Mouse (Mus musculus) CH12.LX (cell line): Measurements from ENCODE around the gene Gm6588. TPM values are rescaled to one million over a fixed set of nuclear protein-coding genes. Genes with fewer than 3 reads are reported as not detected.

Source experiments
- DNase-seq: peaks from one replicate; pipeline ENCODE4 v3.0.0-alpha.2; 2013; ENCODE audit errors: extremely low read depth
- H3K27ac ChIP-seq: 2 replicates; pipeline ENCODE4 v1.5.1; 2012; ENCODE audit warnings: low read depth, mild to moderate bottlenecking, control low read depth, moderate library complexity; ENCODE audit not compliant: insufficient read depth
- H3K27me3 ChIP-seq: replicated peaks from 2 replicates; pipeline ENCODE3; 2012; ENCODE audit warnings: inconsistent platforms
- H3K36me3 ChIP-seq, 2 experiments: replicated peaks in 1 of 2; 2 replicates each; pipeline versions ENCODE3 to v1.6.1; 2012; ENCODE audit warnings: inconsistent platforms in 1 of 2, low read length in 1 of 2, mild to moderate bottlenecking in 1 of 2, mixed read lengths in 1 of 2, moderate library complexity in 1 of 2; ENCODE audit not compliant: control insufficient read depth in 1 of 2, insufficient read depth in 1 of 2
- H3K4me1 ChIP-seq, 2 experiments: 2 replicates each; pipeline ENCODE4 v1.6.1; 2012; ENCODE audit warnings: inconsistent platforms in 1 of 2, moderate library complexity in 1 of 2; ENCODE audit not compliant: insufficient read depth in 2 of 2, control insufficient read depth in 1 of 2
- H3K4me2 ChIP-seq: 2 replicates; pipeline ENCODE4 v1.6.1; 2012; ENCODE audit warnings: low read depth, mild to moderate bottlenecking, control low read depth; ENCODE audit not compliant: poor library complexity, insufficient read depth, severe bottlenecking
- H3K4me3 ChIP-seq, 3 experiments: fragments of 150-350 bp in 1 of 3; sonication (generic) in 1 of 3; replicated peaks in 1 of 3; 2 replicates each; pipeline versions ENCODE3 to v1.5.1; 2011 to 2012; ENCODE audit warnings: low read depth in 2 of 3, low read length in 2 of 3, mild to moderate bottlenecking in 2 of 3, moderate library complexity in 2 of 3, control low read depth in 1 of 3, improper control_type of control experiment in 1 of 3, inconsistent platforms in 1 of 3, mixed read lengths in 1 of 3; ENCODE audit not compliant: poor library complexity in 1 of 3
- H3K79me2 ChIP-seq: replicated peaks from 2 replicates; pipeline ENCODE4 v1.6.1; 2012; ENCODE audit warnings: mild to moderate bottlenecking, moderate library complexity; ENCODE audit not compliant: control insufficient read depth, poor library complexity, insufficient read depth, severe bottlenecking; ENCODE audit errors: extremely low read depth
- H3K9ac ChIP-seq: 2 replicates; pipeline ENCODE4 v1.6.1; 2012; ENCODE audit warnings: low read depth, mild to moderate bottlenecking, control low read depth, moderate library complexity; ENCODE audit not compliant: insufficient read depth
- H3K9me3 ChIP-seq: replicated peaks from 2 replicates; pipeline ENCODE3; 2012; ENCODE audit warnings: low read length, inconsistent platforms, mixed read lengths
- BHLHE40 ChIP-seq: IDR thresholded peaks from 2 replicates; pipeline ENCODE4 v1.6.1; 2011; ENCODE audit warnings: mild to moderate bottlenecking, low read depth, low read length, improper control_type of control experiment
- CHD1 ChIP-seq: IDR thresholded peaks from 2 replicates; pipeline ENCODE4 v1.6.1; 2012; ENCODE audit warnings: low read depth, low read length, improper control_type of control experiment, inconsistent platforms
- CTCF ChIP-seq, 2 experiments: IDR thresholded peaks in 1 of 2; conservative IDR thresholded peaks in 1 of 2; 2 replicates each; pipeline ENCODE4 v1.5.1; 2011 to 2012; ENCODE audit warnings: low read depth in 2 of 2, low read length in 2 of 2, improper control_type of control experiment in 1 of 2, inconsistent platforms in 1 of 2, mild to moderate bottlenecking in 1 of 2, moderate library complexity in 1 of 2
- EP300 ChIP-seq: IDR thresholded peaks from 2 replicates; pipeline ENCODE4 v1.6.1; 2011; ENCODE audit warnings: low read length, improper control_type of control experiment
- ETS1 ChIP-seq: conservative IDR thresholded peaks from 2 replicates; pipeline ENCODE4 v1.6.1; 2012; ENCODE audit warnings: low read depth, mild to moderate bottlenecking, inconsistent platforms, low read length, improper control_type of control experiment, moderate library complexity
- GABPA ChIP-seq: IDR thresholded peaks from 2 replicates; pipeline ENCODE4 v1.6.1; 2012; ENCODE audit warnings: low read depth, low read length, improper control_type of control experiment, inconsistent platforms; ENCODE audit not compliant: insufficient replicate concordance
- IRF4 ChIP-seq: IDR thresholded peaks from 2 replicates; pipeline ENCODE4 v1.6.1; 2014; ENCODE audit warnings: low read depth, mild to moderate bottlenecking, inconsistent platforms, low read length, improper control_type of control experiment
- MAX ChIP-seq: IDR thresholded peaks from 2 replicates; pipeline ENCODE4 v1.6.1; 2011; ENCODE audit warnings: low read length, improper control_type of control experiment
- MYC ChIP-seq: IDR thresholded peaks from 2 replicates; pipeline ENCODE4 v1.6.1; 2011; ENCODE audit warnings: low read depth, mild to moderate bottlenecking, improper control_type of control experiment, low read length
- NELFE ChIP-seq: IDR thresholded peaks from 2 replicates; pipeline ENCODE4 v1.6.1; 2011; ENCODE audit warnings: low read depth, low read length, improper control_type of control experiment
- NRF1 ChIP-seq: IDR thresholded peaks from 2 replicates; pipeline ENCODE4 v1.6.1; 2014; ENCODE audit warnings: low read depth, mild to moderate bottlenecking, inconsistent platforms, low read length, improper control_type of control experiment, moderate library complexity
- PAX5 ChIP-seq: IDR thresholded peaks from 2 replicates; pipeline ENCODE4 v1.6.1; 2012; ENCODE audit warnings: low read length, inconsistent platforms, mixed read lengths
- POLR2AphosphoS2 ChIP-seq: IDR thresholded peaks from 2 replicates; pipeline ENCODE4 v1.6.1; 2011; ENCODE audit warnings: low read depth, low read length, improper control_type of control experiment
- SIN3A ChIP-seq: IDR thresholded peaks from 2 replicates; pipeline ENCODE4 v1.6.1; 2012; ENCODE audit warnings: low read length, improper control_type of control experiment, inconsistent platforms
- SMC3 ChIP-seq: IDR thresholded peaks from 2 replicates; pipeline ENCODE4 v1.6.1; 2011; ENCODE audit warnings: low read depth, low read length, improper control_type of control experiment
- TCF12 ChIP-seq: IDR thresholded peaks from 2 replicates; pipeline ENCODE4 v1.6.1; 2014; ENCODE audit warnings: low read depth, mild to moderate bottlenecking, inconsistent platforms, low read length, improper control_type of control experiment
- UBTF ChIP-seq: IDR thresholded peaks from 2 replicates; pipeline ENCODE4 v1.6.1; 2012; ENCODE audit warnings: low read depth, mild to moderate bottlenecking, inconsistent platforms, low read length, improper control_type of control experiment, moderate library complexity
- ZC3H11A ChIP-seq: IDR thresholded peaks from 2 replicates; pipeline ENCODE4 v1.6.1; 2012; ENCODE audit warnings: low read depth, mild to moderate bottlenecking, inconsistent platforms, low read length, improper control_type of control experiment
- ZKSCAN1 ChIP-seq: IDR thresholded peaks from 2 replicates; pipeline ENCODE4 v1.6.1; 2012; ENCODE audit warnings: low read depth, inconsistent platforms, low read length, improper control_type of control experiment, borderline replicate concordance
- ZMIZ1 ChIP-seq: IDR thresholded peaks from 2 replicates; pipeline ENCODE4 v1.6.1; 2012; ENCODE audit warnings: low read depth, mild to moderate bottlenecking, inconsistent platforms, low read length, improper control_type of control experiment
- ZNF384 ChIP-seq: IDR thresholded peaks from 2 replicates; pipeline ENCODE4 v1.6.1; 2012; ENCODE audit warnings: low read depth, low read length, improper control_type of control experiment, inconsistent platforms
- dilution Hi-C: fragments of 300-500 bp; cut with MboI; formaldehyde crosslinking; loops from 2 replicates; pipeline ENCODE4 v1.14.3; 2020; ENCODE audit warnings: low sequenced_read_pairs; ENCODE audit not compliant: extremely low pct_unique_long_range_greater_than_20kb, extremely low pct_ligation_motif_present
- in situ Hi-C: fragments of 300-500 bp; cut with MboI; formaldehyde crosslinking; loops from 3 replicates; pipeline ENCODE4 v1.14.3; 2019; ENCODE audit warnings: low sequenced_read_pairs, low pct_ligation_motif_present, low pct_unique_long_range_greater_than_20kb, mixed read lengths
- polyA plus RNA-seq: library from polyadenylated mRNA; unstranded; fragments of >175 nt; gene quantifications from 2 replicates; pipeline ENCODE4 v1.2.1, GENCODE M21; 2012; ENCODE audit warnings: low read depth; ENCODE audit not compliant: insufficient read length
- total RNA-seq, 2 experiments: library from RNA; depleted of rRNA; stranded (reverse); fragments of 300-350 nt in 1 of 2; fragments of >200 nt in 1 of 2; gene quantifications; 2 replicates each; pipeline ENCODE4 v1.2.3; 2012 to 2014

Gene Gm6588
- total and polyA plus RNA-seq, 3 experiments = not detected

- H3K9ac ChIP-seq = no peak overlapping the region
- in situ Hi-C loops (no loop called here), dilution Hi-C loops (no loop called here)
- no peak for DNase-seq
- no peak overlapping the region for H3K4me2 ChIP-seq
- TF ChIP-seq BHLHE40 = no peak
- TF ChIP-seq MAX = no peak
- no peak for TF ChIP-seq NELFE
- no peak for TF ChIP-seq ZNF384
- no peak for TF ChIP-seq GABPA
- no peak for TF ChIP-seq EP300
- no peak for TF ChIP-seq ZMIZ1
- TF ChIP-seq PAX5 = no peak
- no peak for TF ChIP-seq ZC3H11A
- TF ChIP-seq NRF1 = no peak
- no peak for TF ChIP-seq CHD1
- no peak for TF ChIP-seq ZKSCAN1
- TF ChIP-seq POLR2AphosphoS2 = no peak
- TF ChIP-seq MYC = no peak
- TF ChIP-seq SMC3 = no peak
- no peak for TF ChIP-seq IRF4
- no peak for TF ChIP-seq TCF12
- TF ChIP-seq SIN3A = no peak
- H3K79me2 ChIP-seq = no peaks in the 10 kb centered on the region
- no peak overlapping the region for H3K27ac ChIP-seq
- H3K36me3 ChIP-seq = no peaks in the 10 kb centered on the region
- H3K4me1 ChIP-seq = no peaks in the 10 kb centered on the region; a peak in 1 of 4 replicates
- H3K9me3 ChIP-seq = peaks cover 84% of the 10 kb centered on the region
- H3K4me3 ChIP-seq = no peak overlapping the region
- no peaks in the 10 kb centered on the region for H3K27me3 ChIP-seq
These were observed 32.8 kb downstream of the Gm6588 start for GRCm38 (mm10) chr5:112481946-112482410.

- Histone ChIP-seq H3K27ac (no peak overlapping the region), H3K9me3 (peaks cover 88% of the 10 kb centered on the region), H3K4me3 (no peak overlapping the region), H3K4me1 (no peaks in the 10 kb centered on the region; a peak in 1 of 4 replicates), H3K9ac (no peak overlapping the region), H3K79me2 (no peaks in the 10 kb centered on the region), H3K36me3 (no peaks in the 10 kb centered on the region), H3K4me2 (no peak overlapping the region), H3K27me3 (no peaks in the 10 kb centered on the region)
- TF ChIP-seq NRF1 = no peak
- TF ChIP-seq CTCF (conservative IDR thresholded peaks at IDR 0.05 in 1 of 2, IDR thresholded peaks at IDR 0.05 in 1 of 2; ENCODE audit: low read depth in 2 of 2, low read length in 2 of 2) = no peak
- no peak for TF ChIP-seq SIN3A
- TF ChIP-seq ETS1 = no peak
- no peak for TF ChIP-seq CHD1
- no peak for TF ChIP-seq TCF12
- TF ChIP-seq UBTF = no peak
- TF ChIP-seq PAX5 = no peak
- dilution Hi-C loops = no loop called here
- in situ Hi-C loops = no loop called here
- no peak for DNase-seq
These were observed 33.3 kb downstream of the Gm6588 start for GRCm38 (mm10) chr5:112482551-112482950.
